Mouse (Mus musculus) midbrain, embryonic 10.5 days (tissue): ENCODE measurements around the gene Calb2. TPM values are rescaled to one million over a fixed set of nuclear protein-coding genes. Genes with fewer than 3 reads are reported as not detected.

Source experiments
- DNase-seq: peaks from one replicate; pipeline ENCODE4 v3.0.0-alpha.2; 2017; ENCODE audit warnings: low spot score
- H3K27ac ChIP-seq: fragments of 300-500 bp; sonication (generic); replicated peaks from 2 replicates; pipeline ENCODE4 v1.5.1; 2016; ENCODE audit warnings: mild to moderate bottlenecking
- H3K27me3 ChIP-seq: fragments of 300-500 bp; sonication (generic); 2 replicates; pipeline ENCODE4 v1.6.1; 2016; ENCODE audit warnings: low read depth, mild to moderate bottlenecking; ENCODE audit not compliant: poor library complexity, severe bottlenecking
- H3K36me3 ChIP-seq: fragments of 300-500 bp; sonication (generic); 2 replicates; pipeline ENCODE4 v1.6.1; 2016; ENCODE audit warnings: mild to moderate bottlenecking, moderate library complexity
- H3K4me1 ChIP-seq: fragments of 300-500 bp; sonication (generic); 2 replicates; pipeline ENCODE4 v1.6.1; 2016
- H3K4me3 ChIP-seq: fragments of 300-500 bp; sonication (generic); 2 replicates; pipeline ENCODE4 v1.5.1; 2016; ENCODE audit warnings: mild to moderate bottlenecking, moderate library complexity
- H3K9me3 ChIP-seq: fragments of 300-500 bp; sonication (generic); replicated peaks from 2 replicates; pipeline ENCODE4 v1.6.1; 2016; ENCODE audit warnings: mild to moderate bottlenecking
- WGBS: fragments of 180-500 bp; shearing (Covaris S2); methylation state at CpG from one replicate; pipeline ENCODE4 v1.1.7; 2016; 5-methylcytosine and 5-hydroxymethylcytosine counted together
- polyA plus RNA-seq: library from polyadenylated mRNA; unstranded; fragments of >200 nt; fragmentation: Nextera tagmentation; extraction: Ambion mirVana; gene quantifications from 2 replicates; pipeline ENCODE4 v1.2.1, GENCODE M21; 2016

Calb2 gene
- polyA plus RNA-seq, 1 experiment from 2014 or later = 2.4 TPM

GRCm38 (mm10) chr8:110100907-110101306, 67.1 kb downstream of the Calb2 start, which contains the start of gene Gm21964:
Gm21964 (plus strand) TSS chr8:110101207.
- Histone ChIP-seq H3K9me3 (no peaks in the 10 kb centered on the region), H3K27me3 (no peaks in the 10 kb centered on the region), H3K27ac (no peak within 1 kb of the TSS), H3K4me3 (no peak within 1 kb of the TSS), H3K4me1 (no peaks in the 10 kb centered on the region), H3K36me3 (no peaks in the 10 kb centered on the region)
- DNase-seq = no peak
- 89% methylated on average over 12 of the region's 12 CpGs for WGBS

GRCm38 (mm10) chr8:110091869-110092268, 76.1 kb downstream of the Calb2 start:
- peaks cover 28% of the 10 kb centered on the region for H3K9me3 ChIP-seq
- no peaks in the 10 kb centered on the region for H3K4me1 ChIP-seq
- no peak overlapping the region for H3K4me3 ChIP-seq
- H3K36me3 ChIP-seq = peaks cover 42% of the 10 kb centered on the region
- WGBS = 61% methylated on average over 1 of the region's 1 CpGs
- H3K27me3 ChIP-seq = no peaks in the 10 kb centered on the region
- DNase-seq = no peak
- no peak overlapping the region for H3K27ac ChIP-seq

Other genes starting within 250 kb of the Calb2 start
- 0.31 and 0.56 TPM in 2 replicates for gene Marveld3, start 206.0 kb downstream of the Calb2 start, polyA plus RNA-seq
- gene Tat, start 177.8 kb downstream of the Calb2 start, polyA plus RNA-seq = not detected in 2 replicates
- 0.06 TPM in 1 of 2 replicates, not detected in the other for gene Chst4, start 128.5 kb downstream of the Calb2 start, polyA plus RNA-seq
- gene Zfp612, start 88.5 kb downstream of the Calb2 start, polyA plus RNA-seq = 9.7 and 11.2 TPM in 2 replicates
- not detected in 2 replicates for gene Gm21964, start 67.0 kb downstream of the Calb2 start, polyA plus RNA-seq
- gene Gm17720, start 65.5 kb downstream of the Calb2 start, polyA plus RNA-seq = not detected in 2 replicates
- gene Cmtr2, start 47.5 kb upstream of the Calb2 start, polyA plus RNA-seq = 12.4 and 13.2 TPM in 2 replicates
- gene Hydin, start 98.8 kb upstream of the Calb2 start, polyA plus RNA-seq = 0.05 and 0.14 TPM in 2 replicates